Mouse (Mus musculus): Measurements from ENCODE around the gene Cenpp. TPM values are rescaled to one million over a fixed set of nuclear protein-coding genes. Genes with fewer than 3 reads are reported as not detected.

The Cenpp gene
- polyA plus RNA-seq, 1 experiment: 9.9 TPM

- WGBS: 71% methylated on average over 8 of the region's 8 CpGs
- TF ChIP-seq CTCF (IDR thresholded peaks at IDR 0.05; ENCODE audit: control insufficient read depth, insufficient read depth, low read length): no peak
- no peak for TF ChIP-seq POLR2A (IDR thresholded peaks at IDR 0.05; ENCODE audit: borderline replicate concordance, control insufficient read depth, low read depth, low read length)
- H3K4me3 ChIP-seq (replicated peaks; ENCODE audit: control insufficient read depth, low read depth, low read length): no peak overlapping the region
- no peaks in the 10 kb centered on the region for H3K4me1 ChIP-seq (ENCODE audit: control insufficient read depth, insufficient read depth, low read length)
- H3K27ac ChIP-seq (ENCODE audit: control insufficient read depth, insufficient read depth, low read depth, low read length, poor library complexity): no peak overlapping the region
Observed at GRCm38 (mm10) chr13:49584307-49585005, 68.1 kb downstream of the Cenpp start.

GRCm38 (mm10) chr13:49583859-49584258, 68.7 kb downstream of the Cenpp start:
- no peak overlapping the region for H3K4me3 ChIP-seq (replicated peaks; ENCODE audit: control insufficient read depth, low read depth, low read length)
- H3K27ac ChIP-seq (ENCODE audit: control insufficient read depth, insufficient read depth, low read depth, low read length, poor library complexity): no peak overlapping the region
- no peak for TF ChIP-seq POLR2A (IDR thresholded peaks at IDR 0.05; ENCODE audit: borderline replicate concordance, control insufficient read depth, low read depth, low read length)
- TF ChIP-seq CTCF (IDR thresholded peaks at IDR 0.05; ENCODE audit: control insufficient read depth, insufficient read depth, low read length): no peak
- no peaks in the 10 kb centered on the region for H3K4me1 ChIP-seq (ENCODE audit: control insufficient read depth, insufficient read depth, low read length)

GRCm38 (mm10) chr13:49581541-49582530, 70.7 kb downstream of the Cenpp start, which contains the start of gene Omd:
TSS of gene Omd (plus strand) at chr13:49582462.
- Histone ChIP-seq H3K4me3 (replicated peaks; ENCODE audit: control insufficient read depth, low read depth, low read length) (no peak within 1 kb of the TSS), H3K4me1 (ENCODE audit: control insufficient read depth, insufficient read depth, low read length) (no peaks in the 10 kb centered on the region), H3K27ac (ENCODE audit: control insufficient read depth, insufficient read depth, low read depth, low read length, poor library complexity) (no peak within 1 kb of the TSS)
- 80% methylated on average over 8 of the region's 8 CpGs for WGBS
- no peak for TF ChIP-seq CTCF (IDR thresholded peaks at IDR 0.05; ENCODE audit: control insufficient read depth, insufficient read depth, low read length)
- TF ChIP-seq POLR2A (IDR thresholded peaks at IDR 0.05; ENCODE audit: borderline replicate concordance, control insufficient read depth, low read depth, low read length): no peak

GRCm38 (mm10) chr13:49571418-49571817, 81.2 kb downstream of the Cenpp start:
- Histone ChIP-seq H3K4me1 (ENCODE audit: control insufficient read depth, insufficient read depth, low read length) (no peaks in the 10 kb centered on the region), H3K4me3 (replicated peaks; ENCODE audit: control insufficient read depth, low read depth, low read length) (no peak overlapping the region), H3K27ac (ENCODE audit: control insufficient read depth, insufficient read depth, low read depth, low read length, poor library complexity) (no peak overlapping the region)
- TF ChIP-seq CTCF (IDR thresholded peaks at IDR 0.05; ENCODE audit: control insufficient read depth, insufficient read depth, low read length): no peak
- TF ChIP-seq POLR2A (IDR thresholded peaks at IDR 0.05; ENCODE audit: borderline replicate concordance, control insufficient read depth, low read depth, low read length): no peak
- 68% methylated on average over 2 of the region's 2 CpGs for WGBS

GRCm38 (mm10) chr13:49570371-49570770, 82.2 kb downstream of the Cenpp start:
- TF ChIP-seq CTCF (IDR thresholded peaks at IDR 0.05; ENCODE audit: control insufficient read depth, insufficient read depth, low read length): no peak
- 82% methylated on average over 3 of the region's 3 CpGs for WGBS
- no peak overlapping the region for H3K27ac ChIP-seq (ENCODE audit: control insufficient read depth, insufficient read depth, low read depth, low read length, poor library complexity)

GRCm38 (mm10) chr13:49564347-49564746, 88.2 kb downstream of the Cenpp start:
- 67% methylated on average over 1 of the region's 1 CpGs for WGBS
- no peak for TF ChIP-seq CTCF (IDR thresholded peaks at IDR 0.05; ENCODE audit: control insufficient read depth, insufficient read depth, low read length)
- no peak for TF ChIP-seq POLR2A (IDR thresholded peaks at IDR 0.05; ENCODE audit: borderline replicate concordance, control insufficient read depth, low read depth, low read length)

More at GRCm38 (mm10) chr13:49570371-49570770, 82.2 kb downstream of the Cenpp start:
- H3K4me3 ChIP-seq (replicated peaks; ENCODE audit: control insufficient read depth, low read depth, low read length): no peak overlapping the region
- no peaks in the 10 kb centered on the region for H3K4me1 ChIP-seq (ENCODE audit: control insufficient read depth, insufficient read depth, low read length)

GRCm38 (mm10) chr13:49560886-49561285, 91.7 kb downstream of the Cenpp start:
- no peaks in the 10 kb centered on the region for H3K4me1 ChIP-seq (ENCODE audit: control insufficient read depth, insufficient read depth, low read length)
- no peak overlapping the region for H3K4me3 ChIP-seq (replicated peaks; ENCODE audit: control insufficient read depth, low read depth, low read length)
- H3K27ac ChIP-seq (ENCODE audit: control insufficient read depth, insufficient read depth, low read depth, low read length, poor library complexity): no peak overlapping the region
- TF ChIP-seq POLR2A (IDR thresholded peaks at IDR 0.05; ENCODE audit: borderline replicate concordance, control insufficient read depth, low read depth, low read length) (no peak), CTCF (IDR thresholded peaks at IDR 0.05; ENCODE audit: control insufficient read depth, insufficient read depth, low read length) (no peak)
- 20% methylated on average over 2 of the region's 2 CpGs for WGBS

More at GRCm38 (mm10) chr13:49564347-49564746, 88.2 kb downstream of the Cenpp start:
- no peak overlapping the region for H3K27ac ChIP-seq (ENCODE audit: control insufficient read depth, insufficient read depth, low read depth, low read length, poor library complexity)
- no peak overlapping the region for H3K4me3 ChIP-seq (replicated peaks; ENCODE audit: control insufficient read depth, low read depth, low read length)
- H3K4me1 ChIP-seq (ENCODE audit: control insufficient read depth, insufficient read depth, low read length): no peaks in the 10 kb centered on the region

GRCm38 (mm10) chr13:49559185-49559584, 93.4 kb downstream of the Cenpp start:
- no peaks in the 10 kb centered on the region for H3K4me1 ChIP-seq (ENCODE audit: control insufficient read depth, insufficient read depth, low read length)
- no peak overlapping the region for H3K27ac ChIP-seq (ENCODE audit: control insufficient read depth, insufficient read depth, low read depth, low read length, poor library complexity)
- H3K4me3 ChIP-seq (replicated peaks; ENCODE audit: control insufficient read depth, low read depth, low read length): no peak overlapping the region
- TF ChIP-seq CTCF (IDR thresholded peaks at IDR 0.05; ENCODE audit: control insufficient read depth, insufficient read depth, low read length): peak; percentile 30; the same call in 1 of the 2 replicates
- TF ChIP-seq POLR2A (IDR thresholded peaks at IDR 0.05; ENCODE audit: borderline replicate concordance, control insufficient read depth, low read depth, low read length): no peak
- 61% methylated on average over 2 of the region's 2 CpGs for WGBS

Data from bone marrow, adult 2 months (tissue).